11 mouse cellular contexts compared by ENCODE assay signal in the genomic region with DNA sequence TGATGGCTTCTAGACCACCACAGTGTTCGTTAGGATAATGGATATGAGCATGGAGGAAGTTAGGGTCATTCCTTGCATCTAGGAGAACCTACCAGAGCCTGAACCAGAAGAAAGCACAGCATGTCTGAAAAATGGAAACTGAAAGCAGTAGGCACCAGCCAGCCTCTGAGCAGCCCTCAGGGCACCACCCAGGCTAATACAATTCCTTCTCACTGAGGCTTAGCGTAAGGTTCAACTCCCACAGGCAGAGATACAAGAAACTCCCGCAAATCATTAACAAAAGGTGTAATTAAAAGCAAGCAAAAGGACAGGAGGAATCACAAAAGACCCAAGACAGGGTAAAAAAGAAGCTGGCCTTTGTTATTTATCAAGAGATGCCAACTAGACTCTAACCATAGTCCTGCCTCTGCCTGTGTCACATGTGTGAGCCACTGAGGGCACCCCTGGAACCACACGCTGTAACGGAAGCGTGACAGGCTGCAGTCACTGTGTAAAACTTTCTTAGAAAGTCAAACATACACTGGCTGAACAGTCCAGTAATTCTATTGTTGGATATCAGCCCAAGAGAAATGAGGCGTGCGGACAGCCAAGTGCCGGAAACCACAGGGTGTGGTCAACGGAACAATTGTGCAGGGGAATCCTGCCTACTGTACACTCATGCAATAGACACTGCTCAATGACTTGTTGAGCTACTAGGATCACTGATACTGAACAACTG. TPM values are rescaled to one million over a fixed set of nuclear protein-coding genes. Genes with fewer than 3 reads are reported as not detected.
DNase-seq lines count a peak whose midpoint lies in the region; ATAC-seq lines count a peak whose summit lies in the region.
"Had no signal": no experiment of that assay in that cellular context is flagged by ENCODE, and none has a peak within 500 bp of the region (broad histone marks: within the 10 kb centered on the region; RNA-seq: fewer than 3 reads in every experiment).

No protein-coding gene starts in this region.

- H3K4me3 ChIP-seq in embryonic facial prominence, embryonic 14.5 days (ENCODE audit: low read depth, low read length), result no peak overlapping the region
- H3K4me3 ChIP-seq in embryonic facial prominence, embryonic 10.5 days, result no peak overlapping the region
- H3K4me3 ChIP-seq: embryonic facial prominence, embryonic 13.5 days; heart, embryonic 15.5 days; liver, embryonic 15.5 days had no signal

- peak; percentile 48 for DNase-seq in embryonic facial prominence, embryonic 14.5 days (ENCODE audit: low spot score)
- DNase-seq in embryonic facial prominence, embryonic 10.5 days (ENCODE audit: low spot score), result no peak
- peak; percentile 8 for DNase-seq in CD4-positive, CD25-positive, alpha-beta regulatory T cell, adult 2 months (ENCODE audit: low read depth, low spot score)
- DNase-seq in lung, postnatal 14 days, result peak; percentile 46
- no peak for DNase-seq in thymus, postnatal 10 days (ENCODE audit: low spot score in 2 of 2)
- no peak for DNase-seq in left cerebral cortex, postnatal 10 days (ENCODE audit: extremely low spot score in 1 of 2, low spot score in 2 of 2)
- no peak for DNase-seq in layer of hippocampus, postnatal 25 days (ENCODE audit: extremely low spot score in 1 of 2, low spot score in 1 of 2)

- no peak overlapping the region for H3K4me2 ChIP-seq in embryonic facial prominence, embryonic 14.5 days (ENCODE audit: low read depth, low read length)
- H3K4me2 ChIP-seq: embryonic facial prominence, embryonic 13.5 days; heart, embryonic 15.5 days; liver, embryonic 15.5 days had no signal

- H3K9ac ChIP-seq in embryonic facial prominence, embryonic 14.5 days (ENCODE audit: low read depth, low read length), result no peak overlapping the region
- H3K9ac ChIP-seq: embryonic facial prominence, embryonic 13.5 days; heart, embryonic 15.5 days; liver, embryonic 15.5 days had no signal

- H3K4me1 ChIP-seq in embryonic facial prominence, embryonic 14.5 days (ENCODE audit: control insufficient read depth, insufficient read depth, low read length), result no peaks in the 10 kb centered on the region
- peaks cover 1% of the 10 kb centered on the region for H3K4me1 ChIP-seq in embryonic facial prominence, embryonic 10.5 days
- H3K4me1 ChIP-seq: embryonic facial prominence, embryonic 13.5 days; heart, embryonic 15.5 days; liver, embryonic 15.5 days had no signal

- 65% methylated on average over 10 of the region's 10 CpGs for WGBS in embryonic facial prominence, embryonic 14.5 days
- WGBS in embryonic facial prominence, embryonic 10.5 days, result 73% methylated on average over 10 of the region's 10 CpGs

- no peak overlapping the region for H3K27ac ChIP-seq in embryonic facial prominence, embryonic 14.5 days (replicated peaks; ENCODE audit: low read depth, low read length)
- no peak overlapping the region for H3K27ac ChIP-seq in embryonic facial prominence, embryonic 10.5 days (replicated peaks)
- H3K27ac ChIP-seq: embryonic facial prominence, embryonic 13.5 days; heart, embryonic 15.5 days; liver, embryonic 15.5 days had no signal

- H3K9me3 ChIP-seq in embryonic facial prominence, embryonic 14.5 days (ENCODE audit: control insufficient read depth, low read length), result no peaks in the 10 kb centered on the region
- no peaks in the 10 kb centered on the region for H3K9me3 ChIP-seq in embryonic facial prominence, embryonic 10.5 days
- H3K9me3 ChIP-seq: embryonic facial prominence, embryonic 13.5 days; heart, embryonic 15.5 days; liver, embryonic 15.5 days had no signal

- ATAC-seq in embryonic facial prominence, embryonic 14.5 days (ENCODE audit: low read depth), result no peak
- peak; percentile 62 for ATAC-seq in inflammation-experienced regulatory T-cells, adult 6 months

- intact Hi-C loops in left cerebral cortex, postnatal 10 days (cut with DNase I), result no loop called here

- no peaks in the 10 kb centered on the region for H3K36me3 ChIP-seq in embryonic facial prominence, embryonic 14.5 days (ENCODE audit: control insufficient read depth, insufficient read depth, low read length)
- no peaks in the 10 kb centered on the region for H3K36me3 ChIP-seq in embryonic facial prominence, embryonic 10.5 days (replicated peaks)
- H3K36me3 ChIP-seq: embryonic facial prominence, embryonic 13.5 days; heart, embryonic 15.5 days; liver, embryonic 15.5 days had no signal

- no peaks in the 10 kb centered on the region for H3K27me3 ChIP-seq in embryonic facial prominence, embryonic 14.5 days (replicated peaks; ENCODE audit: control insufficient read depth, insufficient read depth, low read length)
- H3K27me3 ChIP-seq in embryonic facial prominence, embryonic 10.5 days (replicated peaks; ENCODE audit: low read depth, poor library complexity, severe bottlenecking), result 0 out of 2 replicates have a peak, but pooled peaks cover 5% of the 10 kb centered on the region
- H3K27me3 ChIP-seq: embryonic facial prominence, embryonic 13.5 days; liver, embryonic 15.5 days had no signal

RNA-seq across cellular contexts. Expression of a gene that starts 56.3 kb away (rescaled TPM):
- polyA plus RNA-seq in embryonic facial prominence, embryonic 14.5 days (2014; fragmentation: Nextera tagmentation; extraction: Ambion mirVana), result 3.2 and 3.3 TPM in 2 replicates
- 4.4 and 4.6 TPM in 2 replicates for polyA plus RNA-seq in embryonic facial prominence, embryonic 10.5 days (2016; fragmentation: Nextera tagmentation; extraction: Ambion mirVana)
- 1 to 10 TPM in 2 of 3 experiments, under 1 TPM in 1; 0.77 to 4.3 (median 3.2) TPM for polyA plus RNA-seq in inflammation-experienced regulatory T-cells, adult 6 months (2017; shearing (Covaris generic))
- 1 to 10 TPM; 4.6 to 5.0 TPM for total RNA-seq in left cerebral cortex, postnatal 10 days (2021)
- total RNA-seq in layer of hippocampus, postnatal 25 days (2021), result 1 to 10 TPM; 6.1 to 6.8 TPM

RNA-seq across cellular contexts. Expression of a gene that starts 56.6 kb away (rescaled TPM):
- polyA plus RNA-seq in embryonic facial prominence, embryonic 14.5 days (2014; fragmentation: Nextera tagmentation; extraction: Ambion mirVana), result 0.11 and 0.35 TPM in 2 replicates
- 0.10 and 0.12 TPM in 2 replicates for polyA plus RNA-seq in embryonic facial prominence, embryonic 10.5 days (2016; fragmentation: Nextera tagmentation; extraction: Ambion mirVana)
- polyA plus RNA-seq in inflammation-experienced regulatory T-cells, adult 6 months (2017; shearing (Covaris generic)), result 1 to 10 TPM in 1 of 3 experiments, under 1 TPM in 1, not detected in 1; 0.91 to 3.4 TPM
- total RNA-seq in left cerebral cortex, postnatal 10 days (2021), result 100 to 1,000 TPM in 1 of 2 experiments, 10 to 100 TPM in 1; 95.7 to 101 TPM
- 100 to 1,000 TPM in 1 of 2 experiments, 10 to 100 TPM in 1; 92.1 to 104 TPM for total RNA-seq in layer of hippocampus, postnatal 25 days (2021)
- polyA plus RNA-seq: liver, embryonic 15.5 days had no signal

Comparison
In these comparisons a context has a peak if more than half of its experiments do, and no peak if none do; other contexts are left out.
1. DNase-seq: peak in embryonic facial prominence, embryonic 14.5 days (single experiment), CD4-positive, CD25-positive, alpha-beta regulatory T cell, adult 2 months (single experiment) and lung, postnatal 14 days (single experiment); none in embryonic facial prominence, embryonic 10.5 days (single experiment), thymus, postnatal 10 days (0 of 2), left cerebral cortex, postnatal 10 days (0 of 2) and layer of hippocampus, postnatal 25 days (0 of 2).